Mouse (Mus musculus) bone marrow, adult 2 months (tissue): ENCODE results near the gene Psmc5. TPM values are rescaled to one million over a fixed set of nuclear protein-coding genes. Genes with fewer than 3 reads are reported as not detected.

ENCODE experiments used
- H3K27ac ChIP-seq: fragments of 200-500 bp; 2 replicates; pipeline ENCODE4 v1.5.1; 2012; ENCODE audit warnings: low read depth, mild to moderate bottlenecking, control low read depth, inconsistent platforms, low read length; ENCODE audit not compliant: control insufficient read depth, poor library complexity, insufficient read depth
- H3K4me1 ChIP-seq: fragments of 200-500 bp; 2 replicates; pipeline ENCODE4 v1.6.1; 2011; ENCODE audit warnings: low read length; ENCODE audit not compliant: control insufficient read depth, insufficient read depth
- H3K4me3 ChIP-seq: fragments of 200-500 bp; replicated peaks from 2 replicates; pipeline ENCODE3; 2011; ENCODE audit warnings: mild to moderate bottlenecking, low read depth, low read length, control low read depth; ENCODE audit not compliant: control insufficient read depth
- CTCF ChIP-seq: fragments of 200-500 bp; IDR thresholded peaks from 2 replicates; pipeline ENCODE4 v1.5.1; 2011; ENCODE audit warnings: low read length, control low read depth; ENCODE audit not compliant: control insufficient read depth, insufficient read depth
- POLR2A ChIP-seq: fragments of 200-500 bp; IDR thresholded peaks from 2 replicates; pipeline ENCODE4 v1.6.1; 2011; ENCODE audit warnings: low read depth, mild to moderate bottlenecking, control low read depth, low read length, borderline replicate concordance; ENCODE audit not compliant: control insufficient read depth
- WGBS: fragments of 180-500 bp; shearing (Covaris S2); methylation state at CpG from one replicate; pipeline ENCODE4 v1.1.7; 2018; 5-methylcytosine and 5-hydroxymethylcytosine counted together
- polyA plus RNA-seq: library from polyadenylated mRNA; stranded (reverse); fragments of >200 nt; gene quantifications from 2 replicates; pipeline ENCODE4 v1.2.4, GENCODE M21; 2011; ENCODE audit warnings: low replicate concordance; ENCODE audit not compliant: missing spikeins, insufficient read depth, insufficient read length

The Psmc5 gene
- polyA plus RNA-seq, 1 experiment: 96.0 TPM

- no peak overlapping the region for H3K4me3 ChIP-seq
- no peaks in the 10 kb centered on the region for H3K4me1 ChIP-seq
- no peak overlapping the region for H3K27ac ChIP-seq
- TF ChIP-seq CTCF: peak; percentile 52
- no peak for TF ChIP-seq POLR2A
- 90% methylated on average over 1 of the region's 1 CpGs for WGBS
Observed at GRCm38 (mm10) chr11:106246834-106247233, 9.1 kb upstream of the Psmc5 start.

- no peak for TF ChIP-seq POLR2A
- TF ChIP-seq CTCF: no peak
- Histone ChIP-seq H3K4me3 (no peak overlapping the region), H3K4me1 (no peaks in the 10 kb centered on the region; the same call in 1 of the 2 replicates), H3K27ac (no peak overlapping the region)
- 88% methylated on average over 7 of the region's 7 CpGs for WGBS
Observed at GRCm38 (mm10) chr11:106249326-106249725, 6.6 kb upstream of the Psmc5 start.

GRCm38 (mm10) chr11:106254767-106255166 is 1.2 kb upstream of the Psmc5 start:
- TF ChIP-seq POLR2A: no peak
- TF ChIP-seq CTCF: no peak
- no peak overlapping the region for H3K27ac ChIP-seq
- H3K4me1 ChIP-seq: peaks cover 4% of the 10 kb centered on the region
- H3K4me3 ChIP-seq: no peak overlapping the region
- WGBS: 12% methylated on average over 2 of the region's 2 CpGs

GRCm38 (mm10) chr11:106255174-106255573 is 780 bp upstream of the Psmc5 start:
- 2% methylated on average over 22 of the region's 22 CpGs for WGBS
- H3K4me1 ChIP-seq: peaks cover 4% of the 10 kb centered on the region
- peak overlapping the region; percentile 21; the same call in 1 of the 2 replicates for H3K27ac ChIP-seq
- peak overlapping the region; percentile 99 for H3K4me3 ChIP-seq
- no peak for TF ChIP-seq CTCF
- TF ChIP-seq POLR2A: no peak

GRCm38 (mm10) chr11:106256775-106257174 is 821 bp downstream of the Psmc5 start:
- 75% methylated on average over 5 of the region's 5 CpGs for WGBS
- H3K4me1 ChIP-seq: peaks cover 4% of the 10 kb centered on the region
- peak overlapping the region; percentile 99 for H3K4me3 ChIP-seq
- H3K27ac ChIP-seq: no peak overlapping the region
- TF ChIP-seq CTCF (no peak), POLR2A (no peak)

- H3K4me1 ChIP-seq: peaks cover 2% of the 10 kb centered on the region; the same call in 1 of the 2 replicates
- TF ChIP-seq POLR2A (no peak), CTCF (no peak)
- 90% methylated on average over 14 of the region's 14 CpGs for WGBS
- H3K4me3 ChIP-seq: no peak overlapping the region
- H3K27ac ChIP-seq: no peak overlapping the region
Observed at GRCm38 (mm10) chr11:106260826-106261450, 5.0 kb downstream of the Psmc5 start.

GRCm38 (mm10) chr11:106263963-106264362 is 8.0 kb downstream of the Psmc5 start:
- TF ChIP-seq POLR2A (no peak), CTCF (no peak)
- Histone ChIP-seq H3K27ac (no peak overlapping the region), H3K4me3 (no peak overlapping the region), H3K4me1 (no peaks in the 10 kb centered on the region)
- 84% methylated on average over 9 of the region's 9 CpGs for WGBS

- H3K4me3 ChIP-seq: no peak overlapping the region
- TF ChIP-seq POLR2A: no peak
- TF ChIP-seq CTCF: no peak
- no peak overlapping the region for H3K27ac ChIP-seq
- WGBS: 93% methylated on average over 15 of the region's 15 CpGs
- H3K4me1 ChIP-seq: peaks cover 2% of the 10 kb centered on the region; the same call in 1 of the 2 replicates
Observed at GRCm38 (mm10) chr11:106264988-106265387, 9.0 kb downstream of the Psmc5 start.

- Histone ChIP-seq H3K27ac (no peak overlapping the region), H3K4me3 (no peak overlapping the region), H3K4me1 (peaks cover 3% of the 10 kb centered on the region; the same call in 1 of the 2 replicates)
- WGBS: 50% methylated on average over 4 of the region's 4 CpGs
- TF ChIP-seq POLR2A (no peak), CTCF (no peak)
Observed at GRCm38 (mm10) chr11:106265570-106265969, 9.6 kb downstream of the Psmc5 start.
